ENCODE assay signal across 22 mouse cellular contexts in genomic region chr16:45036806-45037520, GRCm38 (mm10). TPM values are rescaled to one million over a fixed set of nuclear protein-coding genes. Genes with fewer than 3 reads are reported as not detected.
A peak's percentile ranks its signal among the peaks of the same experiment; 100 is the strongest.
DNase-seq lines count a peak whose midpoint lies in the region; ATAC-seq and TF ChIP-seq lines count a peak whose summit lies in the region.
"Had no signal": no experiment of that assay in that cellular context is flagged by ENCODE, and none has a peak within 500 bp of the region (broad histone marks: within the 10 kb centered on the region; RNA-seq: fewer than 3 reads in every experiment).

No protein-coding gene starts in this region.

- TF ChIP-seq POLR2A in brain, embryonic 14.5 days (IDR thresholded peaks at IDR 0.05; ENCODE audit: borderline replicate concordance, extremely low read depth, insufficient read depth, insufficient read length, poor library complexity, severe bottlenecking): no peak
- TF ChIP-seq POLR2A in limb, embryonic 14.5 days (IDR thresholded peaks at IDR 0.05; ENCODE audit: borderline replicate concordance, extremely low read depth, insufficient read depth, insufficient read length): no peak

- no peaks in the 10 kb centered on the region for H3K27me3 ChIP-seq in heart, embryonic 12.5 days (replicated peaks)
- H3K27me3 ChIP-seq in forebrain, embryonic 16.5 days (replicated peaks; ENCODE audit: control insufficient read depth, insufficient read depth, low read length): no peaks in the 10 kb centered on the region
- H3K27me3 ChIP-seq in limb, embryonic 14.5 days (ENCODE audit: control insufficient read depth, insufficient read depth, low read length): no peaks in the 10 kb centered on the region
- H3K27me3 ChIP-seq in midbrain, embryonic 14.5 days (ENCODE audit: control insufficient read depth, insufficient read depth, low read length): no peaks in the 10 kb centered on the region
- H3K27me3 ChIP-seq in hindbrain, postnatal 0 days (ENCODE audit: insufficient read depth, low read length): no peaks in the 10 kb centered on the region
- H3K27me3 ChIP-seq: embryonic facial prominence, embryonic 13.5 days; hindbrain, embryonic 12.5 days; kidney, embryonic 15.5 days; liver, embryonic 15.5 days; megakaryocyte, embryonic 14.5 days had no signal

- 72% methylated on average over 6 of the region's 6 CpGs for WGBS in heart, embryonic 12.5 days
- WGBS in forebrain, embryonic 16.5 days: 46% methylated on average over 6 of the region's 6 CpGs
- WGBS in limb, embryonic 14.5 days: 42% methylated on average over 6 of the region's 6 CpGs
- 85% methylated on average over 6 of the region's 6 CpGs for WGBS in midbrain, embryonic 14.5 days
- 70% methylated on average over 6 of the region's 6 CpGs for WGBS in hindbrain, postnatal 0 days

- no peaks in the 10 kb centered on the region for H3K36me3 ChIP-seq in heart, embryonic 12.5 days
- H3K36me3 ChIP-seq in forebrain, embryonic 16.5 days (ENCODE audit: control insufficient read depth, insufficient read depth): no peaks in the 10 kb centered on the region
- H3K36me3 ChIP-seq in limb, embryonic 14.5 days (ENCODE audit: control insufficient read depth, insufficient read depth, low read length): no peaks in the 10 kb centered on the region
- H3K36me3 ChIP-seq in midbrain, embryonic 14.5 days (ENCODE audit: control insufficient read depth, insufficient read depth, low read length): no peaks in the 10 kb centered on the region
- H3K36me3 ChIP-seq in hindbrain, postnatal 0 days (ENCODE audit: insufficient read depth, low read length): no peaks in the 10 kb centered on the region
- H3K36me3 ChIP-seq: embryonic facial prominence, embryonic 13.5 days; G1E; hindbrain, embryonic 12.5 days; kidney, embryonic 15.5 days; liver, embryonic 15.5 days had no signal

- no peak overlapping the region for H3K9ac ChIP-seq in heart, embryonic 12.5 days
- no peak overlapping the region for H3K9ac ChIP-seq in forebrain, embryonic 16.5 days (replicated peaks; ENCODE audit: low read depth, low read length)
- H3K9ac ChIP-seq in limb, embryonic 14.5 days (ENCODE audit: low read depth, low read length, severe bottlenecking): no peak overlapping the region
- H3K9ac ChIP-seq in midbrain, embryonic 14.5 days (replicated peaks; ENCODE audit: low read length): no peak overlapping the region
- H3K9ac ChIP-seq in hindbrain, postnatal 0 days (replicated peaks; ENCODE audit: low read length): no peak overlapping the region
- H3K9ac ChIP-seq: embryonic facial prominence, embryonic 13.5 days; hindbrain, embryonic 12.5 days; kidney, embryonic 15.5 days; liver, embryonic 15.5 days had no signal

- H3K4me3 ChIP-seq in heart, embryonic 12.5 days: no peak overlapping the region
- H3K4me3 ChIP-seq in forebrain, embryonic 16.5 days (replicated peaks; ENCODE audit: low read length): no peak overlapping the region
- H3K4me3 ChIP-seq in limb, embryonic 14.5 days (replicated peaks; ENCODE audit: low read length): no peak overlapping the region
- no peak overlapping the region for H3K4me3 ChIP-seq in midbrain, embryonic 14.5 days (replicated peaks; ENCODE audit: low read depth, low read length)
- H3K4me3 ChIP-seq in hindbrain, postnatal 0 days (ENCODE audit: low read length): no peak overlapping the region
- H3K4me3 ChIP-seq: embryonic facial prominence, embryonic 13.5 days; hindbrain, embryonic 12.5 days; kidney, embryonic 15.5 days; liver, embryonic 15.5 days; megakaryocyte, embryonic 14.5 days had no signal

- no peak for TF ChIP-seq CTCF in brain, embryonic 14.5 days (IDR thresholded peaks at IDR 0.05; ENCODE audit: borderline replicate concordance, extremely low read depth, insufficient read depth, insufficient read length)
- TF ChIP-seq CTCF in hindbrain, postnatal 0 days (IDR thresholded peaks at IDR 0.05; ENCODE audit: low read depth): no peak

- no peaks in the 10 kb centered on the region for H3K9me3 ChIP-seq in heart, embryonic 12.5 days (replicated peaks)
- H3K9me3 ChIP-seq in forebrain, embryonic 16.5 days (ENCODE audit: control insufficient read depth, low read length): no peaks in the 10 kb centered on the region
- no peaks in the 10 kb centered on the region for H3K9me3 ChIP-seq in limb, embryonic 14.5 days (ENCODE audit: control insufficient read depth, low read length)
- H3K9me3 ChIP-seq in midbrain, embryonic 14.5 days (ENCODE audit: control insufficient read depth, low read length): no peaks in the 10 kb centered on the region
- H3K9me3 ChIP-seq in hindbrain, postnatal 0 days (ENCODE audit: low read length): no peaks in the 10 kb centered on the region
- H3K9me3 ChIP-seq: embryonic facial prominence, embryonic 13.5 days; G1E; hindbrain, embryonic 12.5 days; kidney, embryonic 15.5 days; liver, embryonic 15.5 days; megakaryocyte, embryonic 14.5 days had no signal

- no peak overlapping the region for H3K4me2 ChIP-seq in heart, embryonic 12.5 days
- H3K4me2 ChIP-seq in forebrain, embryonic 16.5 days (ENCODE audit: low read length): no peak overlapping the region
- H3K4me2 ChIP-seq in limb, embryonic 14.5 days (replicated peaks; ENCODE audit: low read depth, low read length, severe bottlenecking): no peak overlapping the region
- no peak overlapping the region for H3K4me2 ChIP-seq in midbrain, embryonic 14.5 days (ENCODE audit: low read length)
- H3K4me2 ChIP-seq in hindbrain, postnatal 0 days (ENCODE audit: low read depth, low read length): no peak overlapping the region
- H3K4me2 ChIP-seq: embryonic facial prominence, embryonic 13.5 days; hindbrain, embryonic 12.5 days; kidney, embryonic 15.5 days; liver, embryonic 15.5 days had no signal

- no peak overlapping the region for H3K27ac ChIP-seq in heart, embryonic 12.5 days (ENCODE audit: poor library complexity, severe bottlenecking)
- no peak overlapping the region for H3K27ac ChIP-seq in forebrain, embryonic 16.5 days (ENCODE audit: low read length)
- no peak overlapping the region for H3K27ac ChIP-seq in limb, embryonic 14.5 days (replicated peaks; ENCODE audit: low read depth, low read length)
- H3K27ac ChIP-seq in midbrain, embryonic 14.5 days (replicated peaks; ENCODE audit: low read depth, low read length): no peak overlapping the region
- H3K27ac ChIP-seq in hindbrain, postnatal 0 days: no peak overlapping the region
- H3K27ac ChIP-seq: embryonic facial prominence, embryonic 13.5 days; hindbrain, embryonic 12.5 days; kidney, embryonic 15.5 days; liver, embryonic 15.5 days had no signal

- ATAC-seq in heart, embryonic 12.5 days (ENCODE audit: insufficient number of reproducible peaks, low FRiP score): no peak
- ATAC-seq in forebrain, embryonic 16.5 days: peak; percentile 82
- ATAC-seq in limb, embryonic 14.5 days (ENCODE audit: low FRiP score, low read depth): peak; percentile 72; the same call in 1 of the 2 replicates
- no peak for ATAC-seq in midbrain, embryonic 14.5 days (ENCODE audit: low FRiP score, low TSS enrichment)
- no peak for ATAC-seq in hindbrain, postnatal 0 days
- ATAC-seq: CD4-positive, CD25-positive, alpha-beta regulatory T cell, adult 4 months; intestine, embryonic 16.5 days had no signal

- H3K4me1 ChIP-seq in heart, embryonic 12.5 days (replicated peaks): no peaks in the 10 kb centered on the region
- no peaks in the 10 kb centered on the region for H3K4me1 ChIP-seq in forebrain, embryonic 16.5 days (replicated peaks; ENCODE audit: control insufficient read depth, insufficient read depth, low read length)
- peaks cover 8% of the 10 kb centered on the region for H3K4me1 ChIP-seq in limb, embryonic 14.5 days (ENCODE audit: control insufficient read depth, insufficient read depth, low read length)
- no peaks in the 10 kb centered on the region for H3K4me1 ChIP-seq in midbrain, embryonic 14.5 days (ENCODE audit: control insufficient read depth, insufficient read depth, low read length)
- no peaks in the 10 kb centered on the region for H3K4me1 ChIP-seq in hindbrain, postnatal 0 days (ENCODE audit: insufficient read depth, low read length)
- H3K4me1 ChIP-seq: embryonic facial prominence, embryonic 13.5 days; hindbrain, embryonic 12.5 days; kidney, embryonic 15.5 days; liver, embryonic 15.5 days had no signal

- peak; percentile 38 to 58 for DNase-seq in heart, adult 18-20 months
- DNase-seq in brain, embryonic 14.5 days (ENCODE audit: low read depth): peak; percentile 87
- peak; percentile 75 for DNase-seq in limb, embryonic 14.5 days (ENCODE audit: low spot score)
- no peak for DNase-seq in midbrain, embryonic 14.5 days
- no peak for DNase-seq in hindbrain, postnatal 0 days (ENCODE audit: low spot score)
- DNase-seq: cerebellum, adult 2 months; layer of hippocampus, postnatal 36 days; left cerebral cortex, postnatal 4 days; lung, postnatal 10 days; right cerebral cortex, postnatal 14 days; thymus, postnatal 25 days had no signal

RNA-seq across cellular contexts. Expression of gene Ccdc80, which starts 56.2 kb away (rescaled TPM):
- total RNA-seq in heart, adult 18-20 months (2021): 10 to 100 TPM; 48.8 to 52.1 TPM
- 102 TPM in 2 replicates for polyA plus RNA-seq in heart, embryonic 12.5 days (2016; fragmentation: Nextera tagmentation; extraction: Ambion mirVana)
- 6.7 and 7.0 TPM in 2 replicates for polyA plus RNA-seq in brain, embryonic 14.5 days (2012; rRNA removed)
- 19.6 and 32.8 TPM in 2 replicates for polyA plus RNA-seq in forebrain, embryonic 16.5 days (2015; fragmentation: Nextera tagmentation; extraction: Ambion mirVana)
- 44.5 and 56.9 TPM in 2 replicates for polyA plus RNA-seq in limb, embryonic 14.5 days (2012; rRNA removed)
- 94.4 and 107 TPM in 2 replicates for polyA plus RNA-seq in limb, embryonic 14.5 days (2014; fragmentation: Nextera tagmentation; extraction: Ambion mirVana)
- polyA plus RNA-seq in midbrain, embryonic 14.5 days (2014; fragmentation: Nextera tagmentation; extraction: Ambion mirVana): 2.1 and 5.3 TPM in 2 replicates
- 6.2 and 14.5 TPM in 2 replicates for total RNA-seq in hindbrain, postnatal 0 days (2014; rRNA removed)
- polyA plus RNA-seq in hindbrain, postnatal 0 days (2015; fragmentation: Nextera tagmentation; extraction: Ambion mirVana): 13.6 and 14.9 TPM in 2 replicates
- total RNA-seq: common myeloid progenitor, adult 5-6 weeks had no signal
- polyA plus RNA-seq: G1E had no signal

Comparison
In these comparisons a context has a peak if more than half of its experiments do, and no peak if none do; other contexts are left out.
1. DNase-seq: peak in heart, adult 18-20 months (2 of 2), brain, embryonic 14.5 days (single experiment) and limb, embryonic 14.5 days (single experiment); none in midbrain, embryonic 14.5 days (single experiment) and hindbrain, postnatal 0 days (single experiment).
2. ATAC-seq: peak in forebrain, embryonic 16.5 days (single experiment) and limb, embryonic 14.5 days (single experiment); none in heart, embryonic 12.5 days (single experiment), midbrain, embryonic 14.5 days (single experiment) and hindbrain, postnatal 0 days (single experiment).